Mouse (Mus musculus) midbrain, postnatal 0 days (tissue): ENCODE measurements around the gene Parp16. TPM values are rescaled to one million over a fixed set of nuclear protein-coding genes. Genes with fewer than 3 reads are reported as not detected.
A peak's percentile ranks its signal among the peaks of the same experiment; 100 is the strongest.
"Not testable (repeated sequence)": the region's sequence is repeated elsewhere in the genome, so short reads cannot be mapped to it uniquely, and the experiment has no call there.

Source experiments
- ATAC-seq: fragments of 200-750 bp; cut with Nextera tagmentation; 2 replicates; pipeline ENCODE4 v1.8.0; 2017; ENCODE audit warnings: moderate number of reproducible peaks, mild to moderate bottlenecking, moderate TSS enrichment, moderate library complexity; ENCODE audit not compliant: low FRiP score
- DNase-seq: peaks from one replicate; pipeline ENCODE4 v3.0.0-alpha.2; 2015; ENCODE audit warnings: low spot score
- H3K27ac ChIP-seq: fragments of 300-500 bp; sonication (generic); 2 replicates; pipeline ENCODE4 v1.5.1; 2014; ENCODE audit warnings: low read depth, mild to moderate bottlenecking, low read length, mixed read lengths
- H3K27me3 ChIP-seq: fragments of 300-500 bp; sonication (generic); 2 replicates; pipeline ENCODE4 v1.6.1; 2014; ENCODE audit warnings: low read length, control low read depth, mixed read lengths; ENCODE audit not compliant: insufficient read depth
- H3K36me3 ChIP-seq: fragments of 300-500 bp; sonication (generic); 2 replicates; pipeline ENCODE4 v1.6.1; 2014; ENCODE audit warnings: low read length, control low read depth, mixed read lengths; ENCODE audit not compliant: insufficient read depth
- H3K4me1 ChIP-seq: fragments of 300-500 bp; sonication (generic); 2 replicates; pipeline ENCODE4 v1.6.1; 2014; ENCODE audit warnings: mild to moderate bottlenecking, control low read depth, antibody characterized with exemption, low read length, mixed read lengths; ENCODE audit not compliant: insufficient read depth
- H3K4me2 ChIP-seq: fragments of 300-500 bp; sonication (generic); 2 replicates; pipeline ENCODE4 v1.6.1; 2014; ENCODE audit warnings: low read depth, mild to moderate bottlenecking, low read length, mixed read lengths; ENCODE audit not compliant: poor library complexity, severe bottlenecking
- H3K4me3 ChIP-seq: fragments of 300-500 bp; sonication (generic); 2 replicates; pipeline ENCODE4 v1.5.1; 2014; ENCODE audit warnings: low read depth, mild to moderate bottlenecking, low read length, moderate library complexity
- H3K9ac ChIP-seq: fragments of 300-500 bp; sonication (generic); replicated peaks from 2 replicates; pipeline ENCODE4 v1.6.1; 2014; ENCODE audit warnings: mild to moderate bottlenecking, low read length, moderate library complexity, mixed read lengths; ENCODE audit not compliant: poor library complexity, severe bottlenecking
- H3K9me3 ChIP-seq: fragments of 300-500 bp; sonication (generic); 2 replicates; pipeline ENCODE4 v1.6.1; 2016; ENCODE audit warnings: low read length, control low read depth
- CTCF ChIP-seq: IDR thresholded peaks from 2 replicates; pipeline ENCODE4 v1.5.1; 2016; ENCODE audit warnings: antibody characterized with exemption, mild to moderate bottlenecking
- WGBS: fragments of 180-500 bp; shearing (Covaris S2); extraction: QIAGEN DNeasy Blood & Tissue Kit; methylation state at CpG from one replicate; pipeline ENCODE4 v1.1.7; 2014; 5-methylcytosine and 5-hydroxymethylcytosine counted together
- polyA plus RNA-seq: library from polyadenylated mRNA; unstranded; fragments of >200 nt; fragmentation: Nextera tagmentation; extraction: Ambion mirVana; gene quantifications from 2 replicates; pipeline ENCODE4 v1.2.1, GENCODE M21; 2015
- total RNA-seq: library from RNA; depleted of rRNA; stranded (reverse); fragments of >200 nt; gene quantifications from 2 replicates; pipeline ENCODE4 v1.2.3, GENCODE M21; 2014

Parp16 gene
- total and polyA plus RNA-seq, 2 experiments from 2014 or later = 7.0 to 7.5 TPM

DNA sequence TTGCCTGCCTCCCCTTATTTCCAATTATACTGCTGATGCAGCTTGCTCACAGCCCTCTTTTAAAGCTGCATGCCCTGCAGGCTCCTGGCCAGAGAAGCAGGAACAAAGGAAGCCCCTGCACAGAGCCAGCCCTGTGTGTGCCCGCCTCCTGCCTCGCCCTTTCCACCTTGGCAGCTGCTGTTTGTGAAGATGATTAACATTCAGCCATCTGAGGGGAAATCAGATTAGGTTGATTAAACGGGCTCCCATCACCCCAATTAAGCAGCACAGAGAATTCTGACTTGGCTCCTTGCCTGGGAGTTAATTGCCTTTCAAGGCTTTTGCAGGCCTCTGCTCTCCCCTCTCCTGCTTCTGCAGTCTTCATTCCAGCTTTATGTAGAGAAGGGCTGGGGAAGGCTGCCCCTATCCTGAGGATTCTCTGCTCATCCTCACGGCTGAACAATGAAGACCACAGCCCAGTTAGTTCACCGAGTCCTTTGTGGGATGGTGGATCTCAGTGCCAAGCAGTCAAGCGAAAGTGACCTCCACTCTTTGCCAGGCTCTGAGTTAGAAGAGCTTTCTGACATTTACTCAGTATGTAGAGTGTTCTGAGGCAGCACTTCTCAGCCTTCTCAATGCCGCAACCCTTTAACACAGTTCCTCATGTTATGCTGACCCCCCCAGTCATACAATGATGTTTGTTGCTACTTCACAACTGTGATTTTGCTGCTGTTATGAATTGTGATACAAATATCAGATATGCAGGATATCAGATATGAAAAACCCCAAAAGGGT lies 72.8 kb downstream of the Parp16 start:
- H3K9ac ChIP-seq = no peak overlapping the region
- H3K4me3 ChIP-seq = no peak overlapping the region
- 0 out of 2 replicates have a peak, but pooled peaks cover 5% of the 10 kb centered on the region for H3K4me1 ChIP-seq
- H3K27me3 ChIP-seq = no peaks in the 10 kb centered on the region
- no peaks in the 10 kb centered on the region for H3K36me3 ChIP-seq
- peak; percentile 96 for DNase-seq
- TF ChIP-seq CTCF = no peak
- H3K9me3 ChIP-seq = no peaks in the 10 kb centered on the region
- H3K4me2 ChIP-seq = no peak overlapping the region
- 27% methylated on average over 7 of the region's 7 CpGs for WGBS
- peak overlapping the region; percentile 74 for H3K27ac ChIP-seq
- no peak for ATAC-seq

DNA sequence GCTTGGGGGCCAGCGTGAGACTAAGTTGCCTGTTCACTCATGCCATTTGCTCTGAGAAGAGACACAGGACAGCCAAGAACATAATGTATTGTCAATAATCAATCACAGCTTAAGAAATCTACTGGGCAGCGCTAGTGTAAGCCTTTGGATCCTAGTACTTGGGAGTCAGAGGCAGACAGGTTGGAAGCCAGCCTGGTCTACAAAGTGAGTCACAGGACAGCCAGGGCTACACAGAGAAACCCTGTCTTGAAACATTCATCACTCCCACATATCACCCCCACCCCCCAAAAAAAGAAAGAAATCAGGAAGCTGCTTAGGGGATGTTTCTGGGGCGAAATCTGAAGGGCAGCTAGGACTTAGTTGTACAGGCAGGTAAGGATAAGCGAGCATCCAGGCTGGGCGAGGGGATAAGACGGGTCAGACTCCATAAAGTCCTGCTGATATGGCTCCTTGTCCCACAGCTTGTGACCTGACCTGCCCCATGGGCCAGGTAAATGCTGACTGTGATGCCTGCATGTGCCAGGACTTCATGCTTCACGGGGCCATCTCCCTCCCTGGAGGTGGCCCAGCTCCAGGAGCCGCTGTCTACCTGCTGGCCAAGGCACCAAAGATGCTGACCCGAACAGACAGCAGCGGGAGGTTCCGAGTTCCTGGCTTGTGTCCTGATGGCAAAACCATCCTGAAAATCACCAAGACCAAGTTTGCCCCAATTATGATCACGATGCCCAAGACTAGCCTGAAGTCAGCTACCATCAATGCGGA lies 78.1 kb downstream of the Parp16 start:
- no peak overlapping the region for H3K4me3 ChIP-seq
- H3K4me2 ChIP-seq = no peak overlapping the region
- H3K4me1 ChIP-seq = no peaks in the 10 kb centered on the region
- no peaks in the 10 kb centered on the region for H3K27me3 ChIP-seq
- 86% methylated on average over 13 of the region's 13 CpGs for WGBS
- ATAC-seq = no peak
- no peak for DNase-seq
- no peak overlapping the region for H3K9ac ChIP-seq
- H3K9me3 ChIP-seq = no peaks in the 10 kb centered on the region
- no peaks in the 10 kb centered on the region for H3K36me3 ChIP-seq
- no peak for TF ChIP-seq CTCF
- H3K27ac ChIP-seq = no peak overlapping the region

DNA sequence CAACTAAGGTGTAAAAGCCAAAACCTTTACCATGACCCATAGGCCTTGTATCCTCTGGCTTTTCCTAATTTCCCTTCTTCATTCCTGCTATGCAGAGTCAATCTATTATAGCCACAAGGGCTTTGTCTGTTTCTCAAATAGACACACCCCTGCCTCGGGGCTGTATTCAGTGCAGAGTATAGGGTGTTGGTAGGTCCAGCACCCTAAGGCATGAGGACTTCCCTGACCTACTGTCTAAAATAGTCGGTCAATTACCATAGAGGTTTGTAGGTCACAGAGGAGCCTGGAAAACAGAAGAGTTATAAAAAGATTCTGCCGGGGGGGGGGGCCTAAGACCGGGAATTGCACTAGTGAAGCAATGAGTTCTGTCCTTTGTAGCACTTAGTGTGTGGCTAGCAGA lies 78.7 kb downstream of the Parp16 start:
- Histone ChIP-seq H3K4me2 (no peak overlapping the region), H3K4me1 (no peaks in the 10 kb centered on the region), H3K9ac (no peak overlapping the region), H3K4me3 (no peak overlapping the region), H3K27ac (no peak overlapping the region), H3K27me3 (no peaks in the 10 kb centered on the region), H3K9me3 (no peaks in the 10 kb centered on the region), H3K36me3 (no peaks in the 10 kb centered on the region)
- ATAC-seq (no peak), DNase-seq (no peak)
- 78% methylated on average over 4 of the region's 4 CpGs for WGBS
- TF ChIP-seq CTCF = no peak

DNA sequence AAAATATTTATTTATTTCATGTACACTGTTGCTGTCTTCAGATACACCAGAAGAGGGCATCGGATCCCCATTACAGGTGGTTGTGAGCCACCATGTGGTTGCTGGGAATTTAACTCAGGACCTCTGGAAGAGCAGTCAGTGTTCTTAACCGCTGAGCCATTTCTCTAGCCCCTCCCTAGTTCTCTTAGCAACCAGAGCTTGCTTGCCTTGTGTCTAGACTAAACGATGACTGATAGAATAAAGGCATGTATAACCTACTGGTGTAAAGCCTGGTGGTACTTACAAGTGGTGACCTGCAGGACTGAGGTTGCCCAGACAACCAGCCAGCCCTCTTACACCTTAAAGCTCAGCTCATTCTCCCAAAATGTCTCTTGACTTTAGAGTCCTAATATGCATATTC lies 79.7 kb downstream of the Parp16 start:
- ATAC-seq, H3K36me3 ChIP-seq, H3K27me3 ChIP-seq, DNase-seq, H3K4me3 ChIP-seq, H3K4me2 ChIP-seq, H3K9me3 ChIP-seq, H3K9ac ChIP-seq, H3K27ac ChIP-seq, H3K4me1 ChIP-seq: not testable (repeated sequence)
- WGBS = 61% methylated on average over 3 of the region's 3 CpGs

DNA sequence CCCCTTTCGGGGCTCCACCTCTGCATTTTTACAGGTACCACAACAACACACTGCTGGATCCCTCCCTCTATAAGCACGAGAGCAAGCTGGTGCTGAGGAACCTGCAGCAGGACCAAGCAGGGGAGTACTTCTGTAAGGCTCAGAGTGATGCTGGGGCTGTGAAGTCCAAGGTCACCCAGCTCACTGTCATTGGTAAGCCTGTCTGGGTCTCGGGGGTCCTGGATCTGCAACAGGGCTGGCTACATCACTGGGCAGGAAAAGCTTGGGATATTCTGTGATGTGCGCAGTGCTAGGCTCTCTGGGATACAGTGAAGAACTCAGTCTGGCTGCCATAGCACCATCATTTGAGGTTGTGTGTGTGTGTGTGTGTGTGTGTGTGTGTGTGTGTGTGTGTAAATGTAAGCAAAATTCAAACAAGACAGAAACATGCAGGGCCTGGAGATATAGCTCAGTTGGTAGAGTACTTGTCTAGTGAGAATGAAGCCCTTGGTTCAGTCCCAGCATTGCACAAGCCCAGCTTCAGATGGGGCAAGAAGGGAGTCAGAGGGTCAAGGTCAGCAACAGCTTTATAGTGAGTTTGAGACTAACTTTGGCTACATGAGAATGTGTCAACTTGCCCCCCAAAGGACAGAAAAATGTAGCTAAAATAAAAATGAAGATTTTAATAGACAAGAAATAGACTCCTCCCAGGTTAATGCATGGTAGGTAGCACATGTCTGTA lies 80.8 kb downstream of the Parp16 start:
- no peaks in the 10 kb centered on the region for H3K27me3 ChIP-seq
- H3K4me2 ChIP-seq = no peak overlapping the region
- no peak overlapping the region for H3K4me3 ChIP-seq
- TF ChIP-seq CTCF = no peak
- no peak overlapping the region for H3K27ac ChIP-seq
- H3K4me1 ChIP-seq = no peaks in the 10 kb centered on the region
- no peak for ATAC-seq
- WGBS = 91% methylated on average over 4 of the region's 4 CpGs
- H3K36me3 ChIP-seq = no peaks in the 10 kb centered on the region
- no peaks in the 10 kb centered on the region for H3K9me3 ChIP-seq
- DNase-seq = no peak
- no peak overlapping the region for H3K9ac ChIP-seq
